Mouse (Mus musculus): ENCODE results near the gene Lmod3. TPM values are rescaled to one million over a fixed set of nuclear protein-coding genes. Genes with fewer than 3 reads are reported as not detected.

Lmod3 gene
- polyA plus RNA-seq, 1 experiment from 2014 or later: 27.8 TPM

DNA sequence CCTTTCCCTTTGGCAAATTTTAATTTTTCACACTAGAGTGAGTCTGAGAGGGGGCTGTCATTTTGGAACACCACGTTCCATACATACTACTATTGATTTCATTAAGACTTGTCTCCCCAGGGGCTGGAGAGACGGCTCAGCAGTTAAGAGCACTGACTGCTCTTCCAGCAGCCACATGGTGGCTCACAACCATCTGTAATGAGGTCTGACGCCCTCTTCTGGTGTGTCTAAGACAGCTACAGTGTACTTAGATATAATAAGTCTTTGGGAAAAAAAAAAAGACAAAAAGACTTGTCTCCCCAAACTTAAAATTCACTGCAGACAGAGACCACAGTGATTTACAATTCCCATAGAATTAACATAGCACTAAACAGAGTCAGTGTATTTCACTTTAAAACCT lies 52.1 kb downstream of the Lmod3 start:
- Histone ChIP-seq H3K4me1 (ENCODE audit: control insufficient read depth, insufficient read depth, low read length) (peaks cover 11% of the 10 kb centered on the region), H3K27me3 (ENCODE audit: control insufficient read depth, insufficient read depth, low read length) (no peaks in the 10 kb centered on the region), H3K27ac (ENCODE audit: low read length) (no peak overlapping the region), H3K9me3 (replicated peaks; ENCODE audit: control insufficient read depth, low read length) (no peaks in the 10 kb centered on the region), H3K9ac (ENCODE audit: low read length) (no peak overlapping the region), H3K4me3 (ENCODE audit: low read length) (no peak overlapping the region), H3K36me3 (ENCODE audit: control insufficient read depth, insufficient read depth) (peaks cover 19% of the 10 kb centered on the region), H3K4me2 (ENCODE audit: low read depth, low read length) (no peak overlapping the region)
- 68% methylated on average over 3 of the region's 3 CpGs for WGBS
- no peak for ATAC-seq (replicated peaks; ENCODE audit: extremely low read depth, insufficient read depth, low FRiP score)

Other genes starting within 250 kb of the Lmod3 start
- 0.18 and 0.26 TPM in 2 replicates for gene Fam19a4, start 192.3 kb downstream of the Lmod3 start, polyA plus RNA-seq (2015; fragmentation: Nextera tagmentation; extraction: Ambion mirVana)
- 14.7 and 15.6 TPM in 2 replicates for gene Eogt, start 103.6 kb downstream of the Lmod3 start, polyA plus RNA-seq (2015; fragmentation: Nextera tagmentation; extraction: Ambion mirVana)
- 19.6 and 24.2 TPM in 2 replicates for gene Tmf1, start 73.6 kb downstream of the Lmod3 start, polyA plus RNA-seq (2015; fragmentation: Nextera tagmentation; extraction: Ambion mirVana)
- 63.3 and 71.1 TPM in 2 replicates for gene Uba3, start 47.1 kb downstream of the Lmod3 start, polyA plus RNA-seq (2015; fragmentation: Nextera tagmentation; extraction: Ambion mirVana)
- 99.6 and 107 TPM in 2 replicates for gene Arl6ip5, start 42.1 kb downstream of the Lmod3 start, polyA plus RNA-seq (2015; fragmentation: Nextera tagmentation; extraction: Ambion mirVana)